Mouse (Mus musculus): ENCODE results near the gene Helz.

The Helz gene

GRCm38 (mm10) chr11:107731498-107731897, 183.8 kb downstream of the Helz start:
- DNase-seq, result peak; percentile 17

GRCm38 (mm10) chr11:107734133-107734532, 186.4 kb downstream of the Helz start:
- DNase-seq, result no peak

- DNase-seq, result no peak
Measured at GRCm38 (mm10) chr11:107737886-107738285, 190.2 kb downstream of the Helz start.

- no peak for DNase-seq
Measured at GRCm38 (mm10) chr11:107738418-107739099, 190.8 kb downstream of the Helz start.

GRCm38 (mm10) chr11:107743100-107743499, 195.4 kb downstream of the Helz start:
- no peak for DNase-seq

Data from right cerebral cortex, adult 18-20 months (tissue).